Mouse (Mus musculus) right cerebral cortex, postnatal 36 days (tissue): ENCODE measurements around the gene Ubp1.

Experiments used
- DNase-seq, 2 experiments: peaks; one replicate each; pipeline ENCODE4 v3.0.0; 2022; ENCODE audit warnings: low spot score in 2 of 2, mixed read lengths in 1 of 2

The Ubp1 gene

GRCm38 (mm10) chr9:113969399-113969798, 38.7 kb downstream of the Ubp1 start:
- DNase-seq = no peak

- DNase-seq = no peak
Observed at GRCm38 (mm10) chr9:113970041-113970440, 39.3 kb downstream of the Ubp1 start.

- no peak for DNase-seq
Observed at GRCm38 (mm10) chr9:113971615-113972014, 40.9 kb downstream of the Ubp1 start.

GRCm38 (mm10) chr9:113973857-113974256, 43.1 kb downstream of the Ubp1 start:
- no peak for DNase-seq

- no peak for DNase-seq
Observed at GRCm38 (mm10) chr9:113974945-113975344, 44.2 kb downstream of the Ubp1 start.

- DNase-seq = no peak
Observed at GRCm38 (mm10) chr9:113975442-113975841, 44.7 kb downstream of the Ubp1 start.

- DNase-seq = no peak
Observed at GRCm38 (mm10) chr9:113976264-113976663, 45.5 kb downstream of the Ubp1 start.

- DNase-seq = no peak
Observed at GRCm38 (mm10) chr9:113977225-113977840, 46.6 kb downstream of the Ubp1 start.

- no peak for DNase-seq
Observed at GRCm38 (mm10) chr9:113978656-113979055, 47.9 kb downstream of the Ubp1 start.

- no peak for DNase-seq
Observed at GRCm38 (mm10) chr9:113979356-113979755, 48.6 kb downstream of the Ubp1 start.

GRCm38 (mm10) chr9:113981099-113981880, 50.6 kb downstream of the Ubp1 start:
- DNase-seq = peak in 1 of 2 experiments; percentile 29

- no peak for DNase-seq
Observed at GRCm38 (mm10) chr9:113982451-113982850, 51.7 kb downstream of the Ubp1 start.

- DNase-seq = no peak
Observed at GRCm38 (mm10) chr9:113982883-113983670, 52.3 kb downstream of the Ubp1 start.

GRCm38 (mm10) chr9:113984946-113985620, 54.3 kb downstream of the Ubp1 start:
- DNase-seq = no peak

GRCm38 (mm10) chr9:113990547-113991248, 60.0 kb downstream of the Ubp1 start:
- peak; percentile 53 to 56 for DNase-seq

GRCm38 (mm10) chr9:113992810-113993209, 62.1 kb downstream of the Ubp1 start:
- no peak for DNase-seq

- no peak for DNase-seq
Observed at GRCm38 (mm10) chr9:113998311-113998710, 67.6 kb downstream of the Ubp1 start.

GRCm38 (mm10) chr9:114006801-114007200, 76.1 kb downstream of the Ubp1 start:
- no peak for DNase-seq

GRCm38 (mm10) chr9:114007850-114008350, 77.2 kb downstream of the Ubp1 start:
- no peak for DNase-seq

GRCm38 (mm10) chr9:114009526-114009925, 78.8 kb downstream of the Ubp1 start:
- no peak for DNase-seq

- DNase-seq = no peak
Observed at GRCm38 (mm10) chr9:114011203-114011602, 80.5 kb downstream of the Ubp1 start.
